Mouse (Mus musculus) large intestine, adult 2 months (tissue): Measurements from ENCODE around the gene Stx16. TPM values are rescaled to one million over a fixed set of nuclear protein-coding genes. Genes with fewer than 3 reads are reported as not detected.

ENCODE experiments used
- DNase-seq: peaks from one replicate; pipeline ENCODE4 v3.0.0-alpha.2; 2012; ENCODE audit warnings: low read depth, low spot score
- WGBS: fragments of 180-500 bp; shearing (Covaris S2); methylation state at CpG from one replicate; pipeline ENCODE4 v1.1.7; 2018; 5-methylcytosine and 5-hydroxymethylcytosine counted together
- polyA plus RNA-seq: library from polyadenylated mRNA; depleted of rRNA; stranded (reverse); fragments of >200 nt; gene quantifications from 2 replicates; pipeline ENCODE4 v1.2.3, GENCODE M21; 2012; rRNA removed

The Stx16 gene
- polyA plus RNA-seq, 1 experiment = 14.4 TPM

- WGBS = 83% methylated on average over 12 of the region's 12 CpGs
- DNase-seq = no peak
Observed at GRCm38 (mm10) chr2:174121411-174121947, 45.4 kb downstream of the Stx16 start.

- WGBS = 94% methylated on average over 2 of the region's 2 CpGs
- DNase-seq = no peak
Observed at GRCm38 (mm10) chr2:174122331-174122730, 46.2 kb downstream of the Stx16 start.

GRCm38 (mm10) chr2:174123731-174124130, 47.6 kb downstream of the Stx16 start:
- DNase-seq = no peak
- 96% methylated on average over 3 of the region's 3 CpGs for WGBS

- 9% methylated on average over 21 of the region's 21 CpGs for WGBS
- no peak for DNase-seq
Observed at GRCm38 (mm10) chr2:174126522-174127375, 50.6 kb downstream of the Stx16 start.

GRCm38 (mm10) chr2:174127376-174127713, 51.2 kb downstream of the Stx16 start:
- DNase-seq = no peak
- WGBS = 57% methylated on average over 6 of the region's 6 CpGs

- WGBS = 81% methylated on average over 6 of the region's 6 CpGs
- DNase-seq = no peak
Observed at GRCm38 (mm10) chr2:174128926-174129325, 52.8 kb downstream of the Stx16 start.

GRCm38 (mm10) chr2:174130468-174131097, 54.5 kb downstream of the Stx16 start:
- WGBS = 81% methylated on average over 8 of the region's 8 CpGs
- DNase-seq = no peak

- 56% methylated on average over 8 of the region's 8 CpGs for WGBS
- no peak for DNase-seq
Observed at GRCm38 (mm10) chr2:174132413-174132969, 56.4 kb downstream of the Stx16 start.

Other genes with a start within 250 kb of the Stx16 start
- 69.5 and 85.8 TPM in 2 replicates for gene Npepl1, start 34.0 kb downstream of the Stx16 start, polyA plus RNA-seq
- gene Gnas, start 208.0 kb downstream of the Stx16 start, polyA plus RNA-seq = 546 and 581 TPM in 2 replicates